Mouse (Mus musculus): ENCODE results near the gene Afdn.
"Not testable (repeated sequence)": the region's sequence is repeated elsewhere in the genome, so short reads cannot be mapped to it uniquely, and the experiment has no call there.

The Afdn gene

GRCm38 (mm10) chr17:13738916-13739315, 21.4 kb upstream of the Afdn start:
- no peak for DNase-seq (ENCODE audit: low spot score)

- DNase-seq (ENCODE audit: low spot score): no peak
Measured at GRCm38 (mm10) chr17:13739981-13740380, 20.4 kb upstream of the Afdn start.

GRCm38 (mm10) chr17:13740796-13741195, 19.5 kb upstream of the Afdn start:
- DNase-seq (ENCODE audit: low spot score): no peak

GRCm38 (mm10) chr17:13741611-13742010, 18.7 kb upstream of the Afdn start:
- DNase-seq (ENCODE audit: low spot score): no peak

GRCm38 (mm10) chr17:13742334-13742733, 18.0 kb upstream of the Afdn start:
- no peak for DNase-seq (ENCODE audit: low spot score)

GRCm38 (mm10) chr17:13742941-13743708, 17.2 kb upstream of the Afdn start:
- no peak for DNase-seq (ENCODE audit: low spot score)

GRCm38 (mm10) chr17:13743709-13744079, 16.6 kb upstream of the Afdn start:
- DNase-seq (ENCODE audit: low spot score): no peak

- no peak for DNase-seq (ENCODE audit: low spot score)
Measured at GRCm38 (mm10) chr17:13744219-13744618, 16.1 kb upstream of the Afdn start.

GRCm38 (mm10) chr17:13744824-13745223, 15.5 kb upstream of the Afdn start:
- DNase-seq (ENCODE audit: low spot score): no peak

GRCm38 (mm10) chr17:13745373-13745772, 15.0 kb upstream of the Afdn start:
- DNase-seq (ENCODE audit: low spot score): no peak

- no peak for DNase-seq (ENCODE audit: low spot score)
Measured at GRCm38 (mm10) chr17:13746330-13746729, 14.0 kb upstream of the Afdn start.

GRCm38 (mm10) chr17:13747681-13748080, 12.7 kb upstream of the Afdn start:
- DNase-seq (ENCODE audit: low spot score): no peak

- DNase-seq (ENCODE audit: low spot score): no peak
Measured at GRCm38 (mm10) chr17:13749027-13749426, 11.3 kb upstream of the Afdn start.

- DNase-seq (ENCODE audit: low spot score): no peak
Measured at GRCm38 (mm10) chr17:13753918-13754317, 6.4 kb upstream of the Afdn start.

- no peak for DNase-seq (ENCODE audit: low spot score)
Measured at GRCm38 (mm10) chr17:13754940-13755339, 5.4 kb upstream of the Afdn start.

GRCm38 (mm10) chr17:13758586-13758985, 1.8 kb upstream of the Afdn start:
- no peak for DNase-seq (ENCODE audit: low spot score)

GRCm38 (mm10) chr17:13759156-13759852, 1.0 kb upstream of the Afdn start:
- no peak for DNase-seq (ENCODE audit: low spot score)

- DNase-seq (ENCODE audit: low spot score): no peak
Measured at GRCm38 (mm10) chr17:13760675-13761178, 388 bp downstream of the Afdn start.

GRCm38 (mm10) chr17:13761179-13761913, 1.0 kb downstream of the Afdn start, which contains the start of gene Tcte2:
TSS of gene Tcte2 (minus strand) at chr17:13761825.
- no peak for DNase-seq (ENCODE audit: low spot score)

- DNase-seq (ENCODE audit: low spot score): no peak
Measured at GRCm38 (mm10) chr17:13763819-13764218, 3.5 kb downstream of the Afdn start.

GRCm38 (mm10) chr17:13764911-13765310, 4.6 kb downstream of the Afdn start:
- not testable (repeated sequence) for DNase-seq (ENCODE audit: low spot score)

GRCm38 (mm10) chr17:13768531-13768930, 8.2 kb downstream of the Afdn start:
- no peak for DNase-seq (ENCODE audit: low spot score)

- DNase-seq (ENCODE audit: low spot score): no peak
Measured at GRCm38 (mm10) chr17:13769256-13769655, 8.9 kb downstream of the Afdn start.
